Mouse (Mus musculus) lung, postnatal 4 days (tissue): ENCODE measurements around the gene Cnga1.

Experiments used
- DNase-seq, 2 experiments: peaks; one replicate each; pipeline ENCODE4 v3.0.0; 2021

Gene Cnga1

GRCm38 (mm10) chr5:72644175-72644574 is at the start of gene Cnga1:
Gene Cnga1 (minus strand): TSS chr5:72644275.
- DNase-seq: no peak

DNA sequence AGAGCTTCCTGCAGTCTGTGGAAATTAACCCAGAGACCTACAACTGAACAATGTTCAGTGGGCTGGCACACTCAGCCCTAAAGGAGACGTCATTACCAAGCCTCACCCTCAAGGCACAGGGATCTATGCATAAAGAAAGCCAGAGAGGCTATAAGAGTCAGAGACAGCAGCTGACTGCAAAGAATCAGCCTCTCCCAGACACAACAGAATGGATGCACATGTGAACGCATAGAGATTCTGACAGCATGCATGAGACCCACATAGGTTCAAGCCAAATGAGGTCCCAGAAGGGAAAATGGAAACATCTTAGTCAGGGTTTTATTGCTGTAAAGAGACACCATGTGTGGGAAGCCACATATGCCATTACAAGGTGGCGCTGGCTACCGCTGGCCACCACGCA is 46.4 kb upstream of the Cnga1 start:
- no peak for DNase-seq

- DNase-seq: no peak
Observed at GRCm38 (mm10) chr5:72689556-72689955, 45.5 kb upstream of the Cnga1 start.

DNA sequence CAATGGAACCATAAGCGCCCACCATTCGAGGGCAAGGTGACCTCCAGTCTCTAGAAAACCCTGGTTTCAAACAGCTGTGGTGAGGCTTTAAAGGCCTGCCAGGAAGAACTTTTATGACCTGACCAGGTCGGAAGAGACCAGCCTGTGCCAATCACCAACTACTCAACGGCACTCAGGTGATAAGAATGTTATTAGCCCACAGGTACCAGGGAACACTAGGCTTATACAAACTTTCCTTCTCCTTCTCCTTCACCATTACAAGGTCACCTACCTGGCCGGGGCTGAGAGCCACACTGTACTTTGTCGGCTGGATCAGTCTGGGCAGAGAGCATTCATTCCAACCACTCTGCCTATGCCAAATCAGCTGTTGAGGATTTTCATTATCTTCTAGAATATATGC is 37.4 kb upstream of the Cnga1 start:
- DNase-seq: no peak

GRCm38 (mm10) chr5:72674994-72675542 is 31.0 kb upstream of the Cnga1 start:
- no peak for DNase-seq

DNA sequence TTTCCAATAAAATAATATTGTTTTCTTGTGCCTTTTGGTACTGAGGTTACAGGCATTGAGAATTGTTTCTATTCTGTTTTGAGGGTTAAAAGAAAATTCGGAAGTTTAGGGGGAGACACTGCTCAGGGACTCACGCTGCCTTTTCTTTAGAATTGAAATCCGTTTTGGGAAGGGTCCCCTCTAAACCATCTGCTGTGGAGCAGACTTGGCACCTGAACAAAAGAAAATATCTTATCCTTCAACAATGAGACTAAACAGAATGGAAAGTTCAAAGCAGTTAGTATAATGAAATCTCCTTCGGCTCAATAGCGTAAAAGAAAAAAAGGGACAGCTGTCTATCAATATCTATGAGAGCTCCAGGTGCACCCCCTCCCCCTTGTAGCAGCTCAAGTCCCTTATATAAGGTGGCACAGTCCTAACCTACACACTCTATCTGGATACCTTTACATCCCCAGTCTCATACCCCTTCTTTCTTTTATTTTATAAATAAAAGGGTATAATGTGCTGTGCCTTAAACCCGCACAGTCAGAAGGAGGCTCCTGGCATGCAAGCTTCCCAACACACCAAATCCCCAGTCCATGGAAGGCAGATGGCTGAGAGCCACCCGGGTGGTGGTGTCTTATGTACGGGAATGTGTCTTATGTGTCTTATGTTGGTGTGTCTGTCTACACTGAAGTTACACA is 27.1 kb upstream of the Cnga1 start:
- DNase-seq: no peak

- no peak for DNase-seq
Observed at GRCm38 (mm10) chr5:72668351-72668750, 24.3 kb upstream of the Cnga1 start.

DNA sequence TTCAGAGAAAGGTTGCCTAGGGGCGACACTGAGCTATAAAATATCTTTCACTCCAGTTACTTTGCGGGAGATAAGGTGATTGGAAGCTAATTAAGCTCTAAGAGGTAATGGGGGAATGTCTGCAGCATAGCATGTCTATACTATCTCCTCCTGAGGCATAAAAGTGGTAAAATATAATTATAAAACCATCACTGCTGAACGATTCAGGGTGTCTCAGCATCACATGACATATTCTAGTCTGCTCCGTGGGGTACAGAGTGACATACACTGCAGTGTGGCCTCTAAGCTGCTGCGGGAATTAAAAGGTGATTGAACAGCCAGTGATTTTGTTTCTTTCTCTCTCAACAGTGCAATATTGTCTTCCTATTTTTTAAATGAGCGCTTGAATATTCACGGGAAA is 22.4 kb upstream of the Cnga1 start:
- DNase-seq: no peak

DNA sequence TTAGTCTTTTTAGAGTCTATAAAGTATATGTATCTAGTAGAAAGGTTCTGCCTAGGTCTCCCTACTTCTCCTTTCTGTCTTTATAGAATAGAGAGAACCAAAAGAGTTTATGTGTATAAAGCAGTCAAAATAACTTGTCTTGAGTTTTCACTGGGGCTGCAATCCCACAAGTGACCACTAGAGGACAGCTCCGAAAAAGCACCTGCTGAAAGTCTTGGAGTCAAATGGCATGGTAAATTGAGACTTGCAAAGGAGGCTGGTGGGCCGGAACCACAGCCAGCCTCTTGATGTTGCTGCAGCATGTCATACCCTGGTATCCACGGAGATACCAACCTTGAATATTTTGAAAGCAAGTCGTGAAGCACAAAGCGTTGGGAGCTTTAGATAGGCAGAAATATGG is 21.2 kb upstream of the Cnga1 start:
- DNase-seq: peak in 1 of 2 experiments; percentile 65

- DNase-seq: no peak
Observed at GRCm38 (mm10) chr5:72664854-72665253, 20.8 kb upstream of the Cnga1 start.

DNA sequence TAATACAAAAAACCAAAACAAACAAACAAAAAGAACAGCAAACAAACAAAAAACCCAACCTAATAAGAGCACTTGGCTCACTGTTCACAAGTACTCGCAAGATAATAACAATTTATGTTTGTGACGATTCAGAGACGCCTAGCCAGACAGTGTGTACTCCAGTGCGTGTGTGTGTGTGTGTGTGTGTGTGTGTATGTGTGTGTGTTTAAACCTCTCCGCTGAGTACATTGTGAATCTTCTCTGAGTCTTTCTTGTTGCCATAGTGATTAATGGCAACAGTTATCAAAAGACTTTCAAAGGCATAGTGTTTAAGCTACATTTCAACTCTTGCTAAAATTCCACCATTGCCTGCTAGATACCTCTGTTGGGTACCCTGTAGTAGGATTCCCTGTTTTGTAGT is 20.1 kb upstream of the Cnga1 start:
- no peak for DNase-seq

- DNase-seq: no peak
Observed at GRCm38 (mm10) chr5:72661051-72661781, 17.1 kb upstream of the Cnga1 start.

GRCm38 (mm10) chr5:72658375-72658774 is 14.3 kb upstream of the Cnga1 start:
- DNase-seq: no peak

DNA sequence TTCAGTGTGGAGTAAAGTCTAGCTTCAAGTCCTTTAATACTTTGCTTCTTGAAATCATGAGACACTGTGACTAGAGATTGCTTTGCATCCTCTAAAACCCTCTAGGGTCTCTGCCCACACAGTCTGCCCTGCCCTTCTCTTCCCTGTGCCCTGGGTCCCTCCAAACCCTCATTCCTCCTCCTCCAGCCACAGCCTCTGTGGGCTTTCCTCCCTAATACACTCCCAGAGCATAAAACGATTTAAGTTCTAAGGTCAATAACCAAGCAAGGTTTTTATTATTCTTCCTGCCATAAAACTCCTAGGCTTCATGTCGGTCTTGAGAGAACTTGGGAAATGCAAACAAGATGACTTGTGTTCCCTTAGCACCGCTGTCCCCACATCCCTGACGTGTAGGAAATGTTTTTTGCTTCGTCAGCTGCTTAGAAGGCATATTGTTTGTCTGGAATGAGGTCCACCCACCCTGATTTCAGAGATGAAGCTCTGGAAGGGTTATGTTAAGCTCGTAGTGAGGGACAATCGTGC is 12.3 kb upstream of the Cnga1 start:
- DNase-seq: no peak

DNA sequence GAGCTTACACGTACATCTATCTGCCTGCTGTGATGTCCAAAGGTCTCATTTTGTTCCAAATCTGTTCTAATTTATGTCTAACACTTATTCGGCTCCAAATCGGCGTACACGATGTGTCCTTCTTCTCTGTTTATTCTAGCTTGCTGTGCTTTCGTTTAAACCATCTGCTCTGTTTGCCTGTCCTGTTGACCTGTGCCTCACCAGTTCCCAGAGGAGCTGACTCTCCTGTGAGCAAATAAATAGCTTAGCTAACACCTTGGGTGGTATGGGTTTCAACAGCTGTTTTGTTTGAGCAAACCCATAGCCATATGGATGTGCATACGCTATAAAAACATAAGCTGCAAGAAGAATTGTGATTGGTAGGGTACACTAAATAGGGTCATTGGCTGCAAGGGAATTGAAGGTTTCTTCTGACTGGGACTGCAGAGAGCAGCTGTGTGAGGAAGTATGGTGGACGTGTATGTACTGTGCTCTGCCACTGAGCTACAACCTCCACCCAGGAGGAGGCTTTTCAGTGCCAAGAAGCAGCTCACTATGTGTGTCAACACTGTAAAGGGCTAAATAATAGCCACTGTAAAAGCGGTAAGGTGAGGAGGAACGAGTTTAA is 9.1 kb upstream of the Cnga1 start:
- DNase-seq: no peak

- no peak for DNase-seq
Observed at GRCm38 (mm10) chr5:72648987-72649735, 5.1 kb upstream of the Cnga1 start.

GRCm38 (mm10) chr5:72647958-72648595 is 4.0 kb upstream of the Cnga1 start:
- DNase-seq: peak in 1 of 2 experiments; percentile 24

DNA sequence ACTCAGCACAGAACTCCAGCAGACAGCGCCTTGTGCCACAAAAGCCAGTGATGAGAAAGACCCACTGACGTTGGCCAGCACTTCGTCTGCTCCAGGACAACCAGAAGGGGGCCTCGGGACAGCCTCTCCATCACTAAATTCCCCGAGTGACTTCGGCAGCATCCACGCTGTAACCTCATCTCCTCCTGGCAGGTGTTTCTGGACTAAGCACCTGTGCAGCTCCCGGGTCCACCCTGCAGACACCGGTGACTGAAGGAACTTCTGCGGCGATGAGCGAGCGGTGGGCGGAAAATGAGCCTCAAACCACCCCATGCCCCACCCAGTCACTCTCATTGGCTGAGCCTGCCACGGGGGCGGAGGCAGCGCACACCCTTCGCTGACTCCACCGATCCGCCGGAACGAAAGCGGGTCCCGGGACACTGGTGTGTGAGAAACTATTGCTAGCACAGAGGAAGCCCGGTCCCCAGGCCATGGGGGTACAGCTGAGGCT is 3.4 kb upstream of the Cnga1 start, which contains the start of gene Nipal1:
Nipal1 (plus strand) TSS at position 378 of the 490 bp plus-strand sequence.
- peak; percentile 77 to 80 for DNase-seq

GRCm38 (mm10) chr5:72646996-72647395 is 2.9 kb upstream of the Cnga1 start:
- DNase-seq: no peak

DNA sequence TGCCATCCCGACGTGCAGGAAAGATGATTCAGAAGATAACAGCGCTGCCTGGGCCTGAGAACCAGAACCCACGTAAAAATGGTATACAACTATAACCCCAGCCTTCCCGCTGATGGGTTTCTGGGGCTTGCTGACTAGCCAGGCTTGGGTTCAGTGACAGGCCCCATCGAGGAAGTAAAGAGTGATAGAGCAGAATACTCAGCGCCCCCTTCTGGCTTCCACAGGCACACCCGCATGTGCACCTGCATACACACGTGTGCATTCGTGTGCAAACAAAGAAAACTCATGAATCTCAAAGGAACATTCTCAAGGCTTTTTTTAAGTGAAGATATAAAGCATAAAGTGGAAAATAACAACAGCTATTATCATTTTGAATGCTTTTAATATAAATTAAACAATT is 2.1 kb upstream of the Cnga1 start:
- DNase-seq: peak in 1 of 2 experiments; percentile 25

DNA sequence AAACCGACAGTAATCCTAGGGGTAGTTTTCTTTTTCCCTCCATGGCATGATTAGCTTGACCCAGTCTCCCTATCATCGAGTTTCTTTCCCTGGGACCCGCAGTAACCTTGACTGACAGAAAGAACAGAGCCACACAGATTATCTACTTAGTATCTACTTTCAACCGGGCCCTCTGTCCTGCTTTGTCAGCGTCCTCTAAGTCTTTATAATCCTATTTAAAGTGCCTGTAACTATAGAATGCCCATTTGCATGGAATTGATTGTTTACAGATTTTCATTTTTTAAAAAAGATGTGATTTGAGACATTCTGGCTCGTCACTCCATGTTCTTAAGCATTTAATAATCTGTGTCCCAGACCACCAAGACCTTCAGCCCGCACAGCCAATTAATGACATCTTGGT is 420 bp downstream of the Cnga1 start:
- no peak for DNase-seq

DNA sequence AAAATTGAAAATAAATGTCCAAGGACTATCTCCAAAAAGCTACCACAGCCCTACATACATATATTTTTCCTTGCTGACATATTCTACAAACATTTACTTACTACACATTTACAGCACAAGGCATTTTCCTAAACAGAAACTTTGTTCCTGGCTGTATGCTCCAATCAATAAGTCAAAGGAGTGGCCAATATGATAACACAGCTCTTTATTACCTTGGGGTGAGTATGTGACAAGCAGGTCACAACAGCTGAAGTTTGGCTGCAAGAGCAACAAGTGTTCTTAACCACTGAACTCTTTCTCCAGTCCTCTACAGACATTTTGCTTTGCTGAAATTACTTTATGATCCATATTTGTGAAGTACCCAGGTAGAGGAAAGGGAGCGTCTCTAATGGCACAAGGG is 4.0 kb downstream of the Cnga1 start:
- no peak for DNase-seq
